Mouse (Mus musculus): ENCODE results near the gene Gm44596. TPM values are rescaled to one million over a fixed set of nuclear protein-coding genes. Genes with fewer than 3 reads are reported as not detected.

Gm44596 gene
- total RNA-seq, 2 experiments from 2014 or later = not detected

Other genes with a start within 250 kb of the Gm44596 start
- gene Tspan9, start 231.9 kb upstream of the Gm44596 start, total RNA-seq (2021) = 10 to 100 TPM; 45.6 to 71.6 TPM
- 10 to 100 TPM; 10.9 to 11.0 TPM for gene Tead4, start 74.7 kb upstream of the Gm44596 start, total RNA-seq (2021)
- gene Tulp3, start 19.7 kb upstream of the Gm44596 start, total RNA-seq (2021) = 10 to 100 TPM in 1 of 2 experiments, 1 to 10 TPM in 1; 6.6 to 10.2 TPM
- gene Rhno1, start 12.6 kb upstream of the Gm44596 start, total RNA-seq (2021) = 1 to 10 TPM; 9.0 to 9.7 TPM
- gene Foxm1, start 12.5 kb upstream of the Gm44596 start, total RNA-seq (2021) = 1 to 10 TPM; 4.1 to 4.4 TPM
- gene Tex52, start within 50 bp of the Gm44596 start, total RNA-seq (2021) = not detected
- 1 to 10 TPM; 3.0 to 3.4 TPM for gene Nrip2, start 23.8 kb downstream of the Gm44596 start, total RNA-seq (2021)
- gene Itfg2, start 49.4 kb downstream of the Gm44596 start, total RNA-seq (2021) = 10 to 100 TPM; 18.1 to 19.9 TPM
- gene Fkbp4, start 63.2 kb downstream of the Gm44596 start, total RNA-seq (2021) = 10 to 100 TPM; 80.7 to 92.8 TPM
- not detected for gene Pzp, start 151.2 kb downstream of the Gm44596 start, total RNA-seq (2021)
- not detected for gene A2ml1, start 206.1 kb downstream of the Gm44596 start, total RNA-seq (2021)
- gene Klrb1a, start 248.0 kb downstream of the Gm44596 start, total RNA-seq (2021) = not detected

Data from gastrocnemius, postnatal 14 days (tissue).